Comparison of ENCODE assay signal across 24 mouse cellular contexts in genomic region chr16:32336026-32336780, GRCm38 (mm10). TPM values are rescaled to one million over a fixed set of nuclear protein-coding genes. Genes with fewer than 3 reads are reported as not detected.
DNase-seq lines count a peak whose midpoint lies in the region; ATAC-seq and TF ChIP-seq lines count a peak whose summit lies in the region.
"Had no signal": no experiment of that assay in that cellular context is flagged by ENCODE, and none has a peak within 500 bp of the region (broad histone marks: within the 10 kb centered on the region; RNA-seq: fewer than 3 reads in every experiment).

No protein-coding gene starts in this region.

- H3K9ac ChIP-seq in heart, embryonic 12.5 days: no peak overlapping the region; the same call in 1 of the 2 replicates
- H3K9ac ChIP-seq in liver, adult 2 months (ENCODE audit: low read depth, low read length): no peak overlapping the region
- H3K9ac ChIP-seq: heart, embryonic 15.5 days; hindbrain, embryonic 12.5 days; liver, embryonic 14.5 days; neural tube, embryonic 15.5 days had no signal

- H3K4me2 ChIP-seq in heart, embryonic 12.5 days: no peak overlapping the region
- H3K4me2 ChIP-seq: heart, embryonic 15.5 days; hindbrain, embryonic 12.5 days; neural tube, embryonic 15.5 days had no signal

- no peak for TF ChIP-seq CTCF in liver, adult 2 months (IDR thresholded peaks at IDR 0.05; ENCODE audit: low read depth, low read length)

- H3K79me2 ChIP-seq in liver, adult 2 months (ENCODE audit: control insufficient read depth, insufficient read depth, low read length): peaks cover 39% of the 10 kb centered on the region

- H3K27me3 ChIP-seq in heart, embryonic 12.5 days (replicated peaks): no peaks in the 10 kb centered on the region
- no peaks in the 10 kb centered on the region for H3K27me3 ChIP-seq in liver, adult 2 months (ENCODE audit: control insufficient read depth, insufficient read depth, low read length)
- no peaks in the 10 kb centered on the region for H3K27me3 ChIP-seq in megakaryocyte, embryonic 14.5 days (replicated peaks)
- H3K27me3 ChIP-seq: heart, embryonic 15.5 days; hindbrain, embryonic 12.5 days; neural tube, embryonic 15.5 days had no signal

- H3K4me3 ChIP-seq in heart, embryonic 12.5 days: no peak overlapping the region
- no peak overlapping the region for H3K4me3 ChIP-seq in liver, adult 2 months (ENCODE audit: insufficient read depth, low read depth, low read length)
- peak overlapping the region; percentile 26 for H3K4me3 ChIP-seq in megakaryocyte, embryonic 14.5 days (replicated peaks)
- H3K4me3 ChIP-seq: forebrain, embryonic 10.5 days; heart, embryonic 15.5 days; hindbrain, embryonic 12.5 days; neural tube, embryonic 15.5 days had no signal

- ATAC-seq in heart, embryonic 12.5 days (ENCODE audit: insufficient number of reproducible peaks, low FRiP score): no peak
- ATAC-seq: CD4-positive, CD25-positive, alpha-beta regulatory T cell, adult 4 months had no signal

- H3K27ac ChIP-seq in heart, embryonic 12.5 days (ENCODE audit: poor library complexity, severe bottlenecking): no peak overlapping the region
- H3K27ac ChIP-seq in liver, adult 2 months (replicated peaks; ENCODE audit: insufficient read depth, low read depth, low read length): no peak overlapping the region
- H3K27ac ChIP-seq: forebrain, embryonic 10.5 days; hindbrain, embryonic 12.5 days; liver, embryonic 14.5 days; macrophage; neural tube, embryonic 15.5 days; stomach, postnatal 0 days had no signal

- no peak for TF ChIP-seq POLR2A in liver, adult 2 months (IDR thresholded peaks at IDR 0.05; ENCODE audit: extremely low read depth, insufficient read depth, low read length)

- no peaks in the 10 kb centered on the region for H3K36me3 ChIP-seq in heart, embryonic 12.5 days
- H3K36me3 ChIP-seq in liver, adult 2 months (ENCODE audit: control insufficient read depth, insufficient read depth, low read length): no peaks in the 10 kb centered on the region
- H3K36me3 ChIP-seq in megakaryocyte, embryonic 14.5 days (replicated peaks; ENCODE audit: low read length): no peaks in the 10 kb centered on the region
- H3K36me3 ChIP-seq: heart, embryonic 15.5 days; hindbrain, embryonic 12.5 days; neural tube, embryonic 15.5 days had no signal

- 65% methylated on average over 7 of the region's 7 CpGs for WGBS in heart, embryonic 12.5 days
- 46% methylated on average over 7 of the region's 7 CpGs for WGBS in liver, adult 2 months

- H3K9me3 ChIP-seq in heart, embryonic 12.5 days (replicated peaks): no peaks in the 10 kb centered on the region
- no peaks in the 10 kb centered on the region for H3K9me3 ChIP-seq in megakaryocyte, embryonic 14.5 days
- H3K9me3 ChIP-seq: forebrain, embryonic 10.5 days; G1E; heart, embryonic 15.5 days; hindbrain, embryonic 12.5 days; neural tube, embryonic 15.5 days had no signal

- peaks cover 34% of the 10 kb centered on the region for H3K4me1 ChIP-seq in heart, embryonic 12.5 days (replicated peaks)
- H3K4me1 ChIP-seq in liver, adult 2 months (ENCODE audit: control insufficient read depth, insufficient read depth, low read length): peaks cover 14% of the 10 kb centered on the region
- H3K4me1 ChIP-seq in megakaryocyte, embryonic 14.5 days: peaks cover 49% of the 10 kb centered on the region

- DNase-seq in adrenal gland, adult 2 months: peak; percentile 41
- no peak for DNase-seq in adrenal gland, adult 18-20 months (ENCODE audit: low spot score in 2 of 2)
- peak; percentile 13 to 26 for DNase-seq in heart, adult 18-20 months
- DNase-seq in liver, adult 2 months (ENCODE audit: extremely low read depth, low read depth, low spot score): peak; percentile 27
- no peak for DNase-seq in liver
- no peak for DNase-seq in spleen, postnatal 14 days (ENCODE audit: low spot score in 2 of 2)
- DNase-seq: cerebellum, adult 11-12 months; cerebellum, postnatal 14 days; embryo, embryonic 11 days; gastrocnemius, postnatal 10 days; kidney, adult 18-20 months; kidney, postnatal 36 days; midbrain, embryonic 14.5 days had no signal

RNA-seq across cellular contexts. Expression of gene Ubxn7, which starts 4.1 kb away (rescaled TPM):
- total RNA-seq in adrenal gland, adult 2 months (2021): 10 to 100 TPM; 44.2 to 73.3 TPM
- 1.3 and 1.8 TPM in 2 replicates for polyA plus RNA-seq in adrenal gland, adult 2 months (2012; rRNA removed)
- total RNA-seq in adrenal gland, adult 18-20 months (2021): 10 to 100 TPM; 38.0 to 54.8 TPM
- 10 to 100 TPM; 22.4 to 28.3 TPM for total RNA-seq in heart, adult 18-20 months (2021)
- polyA plus RNA-seq in heart, embryonic 12.5 days (2016; fragmentation: Nextera tagmentation; extraction: Ambion mirVana): 24.2 and 24.6 TPM in 2 replicates
- 29.7 and 36.8 TPM in 2 replicates for total RNA-seq in liver, adult 2 months (2014; rRNA removed)
- 1.9 and 2.1 TPM in 2 replicates for polyA plus RNA-seq in liver, adult 2 months (2012; rRNA removed)
- polyA plus RNA-seq in megakaryocyte, embryonic 14.5 days (2012; ENCODE audit: insufficient read depth, low replicate concordance): 0.23 TPM in 1 of 2 replicates, not detected in the other

RNA-seq across cellular contexts. Expression of gene Rnf168, which starts 58.9 kb away (rescaled TPM):
- total RNA-seq in adrenal gland, adult 2 months (2021): 10 to 100 TPM; 20.4 to 24.8 TPM
- polyA plus RNA-seq in adrenal gland, adult 2 months (2012; rRNA removed): 9.2 and 11.3 TPM in 2 replicates
- total RNA-seq in adrenal gland, adult 18-20 months (2021): 10 to 100 TPM; 18.9 to 26.9 TPM
- 10 to 100 TPM; 12.6 to 12.8 TPM for total RNA-seq in heart, adult 18-20 months (2021)
- polyA plus RNA-seq in heart, embryonic 12.5 days (2016; fragmentation: Nextera tagmentation; extraction: Ambion mirVana): 26.6 and 27.3 TPM in 2 replicates
- 6.2 and 7.3 TPM in 2 replicates for total RNA-seq in liver, adult 2 months (2014; rRNA removed)
- 5.1 and 6.2 TPM in 2 replicates for polyA plus RNA-seq in liver, adult 2 months (2012; rRNA removed)
- 1.4 and 3.8 TPM in 2 replicates for polyA plus RNA-seq in megakaryocyte, embryonic 14.5 days (2012; ENCODE audit: insufficient read depth, low replicate concordance)

Comparison
In these comparisons a context has a peak if more than half of its experiments do, and no peak if none do; other contexts are left out.
1. DNase-seq: peak in adrenal gland, adult 2 months (single experiment), heart, adult 18-20 months (2 of 2) and liver, adult 2 months (single experiment); none in adrenal gland, adult 18-20 months (0 of 2), liver (single experiment) and spleen, postnatal 14 days (0 of 2).